Mouse (Mus musculus): ENCODE data around the gene Alyref. TPM values are rescaled to one million over a fixed set of nuclear protein-coding genes. Genes with fewer than 3 reads are reported as not detected.
A peak's percentile ranks its signal among the peaks of the same experiment; 100 is the strongest.

Gene Alyref
- polyA plus RNA-seq, 1 experiment: 588 TPM

DNA sequence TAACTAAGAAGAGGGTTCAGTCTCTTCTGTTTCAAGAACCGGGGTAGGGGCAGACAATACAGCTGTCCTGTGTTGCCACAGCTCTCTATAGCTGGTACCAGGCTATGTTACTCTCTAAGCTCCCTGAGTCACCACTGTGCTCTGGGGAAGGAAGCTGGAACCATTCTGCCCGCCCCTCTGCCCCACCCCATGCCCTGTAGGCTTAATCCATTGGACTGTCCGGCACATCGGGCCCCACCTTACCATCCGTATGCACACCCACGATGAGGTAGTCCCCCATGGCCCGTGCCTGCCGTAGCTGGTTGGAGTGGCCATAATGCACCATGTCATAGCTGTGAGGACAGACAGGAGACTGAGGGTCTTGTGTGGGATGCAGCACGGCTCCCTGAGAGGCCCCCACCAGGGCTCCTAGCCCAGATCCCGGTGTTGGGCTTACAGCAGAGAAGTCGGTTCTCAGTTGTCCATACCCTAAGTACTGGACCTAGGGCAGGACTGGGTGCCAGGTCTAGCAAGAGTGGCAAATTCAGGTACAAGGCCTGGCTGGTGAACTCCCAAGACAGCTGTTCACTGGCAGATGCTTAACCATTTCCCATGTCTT, 17.5 kb upstream of the Alyref start:
- no peak for TF ChIP-seq GATA1 (IDR thresholded peaks at IDR 0.05; ENCODE audit: low read length)

- no peak for TF ChIP-seq GATA1 (IDR thresholded peaks at IDR 0.05; ENCODE audit: low read length)
Observed at GRCm38 (mm10) chr11:120615167-120615566, 17.0 kb upstream of the Alyref start.

DNA sequence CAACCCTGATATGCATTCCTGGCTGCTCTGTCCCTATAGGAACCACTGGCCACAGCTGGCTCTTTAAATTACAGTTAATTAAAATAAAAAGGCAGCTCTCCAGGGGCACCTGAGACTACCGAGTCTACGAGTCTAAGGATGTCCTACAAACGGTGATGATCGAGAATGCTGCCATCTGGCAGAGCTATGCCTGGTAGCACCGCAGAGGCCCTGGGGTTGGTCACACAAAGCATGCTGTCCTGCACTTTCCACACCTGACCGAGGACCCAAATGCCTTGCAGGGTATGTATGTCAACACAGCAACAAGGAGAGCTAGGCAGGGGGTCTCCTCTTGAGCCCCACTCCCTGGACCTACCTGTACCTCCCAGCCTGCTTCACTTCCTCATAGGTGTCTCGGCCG, 15.8 kb upstream of the Alyref start:
- no peak for TF ChIP-seq GATA1 (IDR thresholded peaks at IDR 0.05; ENCODE audit: low read length)

DNA sequence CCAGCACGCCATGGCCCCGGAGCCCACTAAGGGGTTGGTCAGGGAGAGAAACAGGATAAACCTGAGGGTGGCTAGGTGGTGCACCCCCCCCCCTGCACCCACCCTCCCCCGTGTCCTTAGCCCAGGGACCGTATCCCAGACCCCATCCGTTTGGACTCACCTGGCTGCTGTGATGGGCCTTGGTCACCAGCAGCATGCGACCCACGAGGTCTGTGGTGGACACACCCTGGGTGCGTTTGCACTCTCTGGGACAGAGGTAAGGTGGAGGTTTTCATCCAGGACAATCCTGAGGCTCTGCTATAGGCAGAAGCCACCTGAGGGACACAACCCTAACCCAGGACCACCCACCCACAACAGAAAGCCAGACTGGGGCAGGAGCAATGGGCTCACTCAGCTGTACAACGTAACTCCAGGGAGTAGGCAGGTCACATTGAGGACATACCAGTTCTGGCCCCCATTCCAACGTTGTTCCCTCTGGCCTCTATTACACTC, 15.4 kb upstream of the Alyref start:
- TF ChIP-seq GATA1 (IDR thresholded peaks at IDR 0.05; ENCODE audit: low read length): no peak

GRCm38 (mm10) chr11:120612763-120613162, 14.6 kb upstream of the Alyref start:
- no peak for TF ChIP-seq GATA1 (IDR thresholded peaks at IDR 0.05; ENCODE audit: low read length)

DNA sequence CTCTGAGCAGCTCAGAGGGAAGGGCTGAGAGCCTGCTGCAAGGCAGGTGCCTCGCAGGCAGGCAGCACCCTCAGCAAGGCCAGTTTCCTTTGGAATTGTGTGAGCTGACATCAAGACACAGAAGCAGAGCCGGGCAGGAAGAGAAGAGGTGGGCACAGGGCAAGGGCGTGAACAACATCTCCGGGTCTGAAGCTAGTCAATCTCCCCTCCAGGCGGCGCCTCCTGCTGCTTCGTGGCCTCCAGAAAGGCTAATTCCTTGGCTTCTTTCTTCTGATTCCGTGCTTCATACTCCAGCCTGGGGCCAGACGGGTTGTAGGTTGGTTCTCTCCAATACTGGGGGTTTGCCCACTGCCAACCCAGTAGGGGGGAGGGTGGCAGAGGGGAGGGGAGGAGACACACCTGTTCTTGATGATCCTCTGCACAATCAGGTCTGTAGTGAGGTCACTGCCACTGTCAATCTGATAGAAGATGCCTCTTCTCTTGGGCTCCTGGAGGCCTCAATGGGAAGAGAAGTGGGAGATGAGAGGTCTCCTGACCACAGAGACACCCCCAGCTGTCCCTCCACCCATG, 12.4 kb upstream of the Alyref start:
- no peak for TF ChIP-seq GATA1 (IDR thresholded peaks at IDR 0.05; ENCODE audit: low read length)

GRCm38 (mm10) chr11:120609250-120609649, 11.1 kb upstream of the Alyref start:
- no peak for TF ChIP-seq GATA1 (IDR thresholded peaks at IDR 0.05; ENCODE audit: low read length)

DNA sequence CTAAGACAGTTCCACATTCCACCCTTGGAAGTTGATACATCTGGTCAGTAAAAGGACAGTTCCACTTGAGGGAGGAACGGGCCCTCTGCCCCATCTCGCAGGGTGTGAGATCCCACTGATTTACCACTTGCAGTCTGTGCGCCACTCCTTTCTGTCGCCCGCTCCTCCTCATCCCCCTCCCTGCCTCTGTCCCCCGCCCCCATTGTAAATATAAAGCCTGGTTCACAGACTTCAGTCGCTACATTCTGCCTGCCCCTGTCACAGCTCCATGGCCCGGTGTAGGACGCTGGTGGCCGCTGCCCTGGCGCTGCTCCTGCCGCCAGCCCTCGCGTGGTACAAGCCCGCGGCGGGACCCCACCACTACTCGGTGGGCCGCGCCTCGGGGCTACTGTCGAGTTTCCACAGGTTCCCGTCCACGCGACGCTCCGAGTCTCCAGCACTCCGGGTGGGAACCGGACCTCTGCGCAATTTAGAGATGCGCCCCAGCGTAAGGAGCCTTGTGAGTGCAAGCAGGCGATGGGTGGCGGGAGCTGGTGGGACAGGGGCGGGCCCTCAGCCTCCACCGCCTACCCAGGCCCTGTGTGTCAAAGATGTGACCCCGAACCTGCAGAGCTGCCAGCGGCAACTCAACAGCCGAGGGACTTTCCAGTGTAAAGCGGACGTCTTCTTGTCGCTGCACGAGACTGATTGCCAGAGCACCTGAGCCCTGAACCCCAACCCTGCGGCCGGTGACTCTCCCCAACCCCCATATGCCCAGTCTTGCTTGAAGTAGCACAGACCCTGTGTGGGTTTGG, 10.3 kb upstream of the Alyref start, which contains the start of gene Npb:
Gene Npb (plus strand): TSS at position 237 of the 794 bp plus-strand sequence.
- no peak for TF ChIP-seq GATA1 (IDR thresholded peaks at IDR 0.05; ENCODE audit: low read length)

GRCm38 (mm10) chr11:120606764-120607163, 8.6 kb upstream of the Alyref start:
- TF ChIP-seq GATA1 (IDR thresholded peaks at IDR 0.05; ENCODE audit: low read length): no peak

DNA sequence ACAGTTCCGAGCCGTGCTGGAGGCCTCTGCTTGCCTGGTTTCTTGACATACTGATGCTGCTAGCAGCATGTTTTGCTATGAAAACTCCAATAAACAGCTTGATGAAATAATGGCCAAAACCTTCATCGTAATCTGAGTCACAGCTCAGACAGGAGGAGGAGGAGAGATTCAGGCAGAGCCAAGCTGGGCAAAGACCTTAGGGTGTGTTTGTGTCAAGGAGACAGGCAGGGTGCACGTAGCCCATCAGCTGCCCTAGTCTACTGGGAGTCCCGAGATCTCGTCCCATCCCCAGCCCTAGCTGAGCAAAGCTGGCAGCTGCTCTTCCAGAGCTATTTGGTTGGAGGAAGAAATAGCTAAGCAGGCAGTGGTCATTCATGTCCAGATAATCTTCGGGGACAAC, 7.5 kb upstream of the Alyref start:
- TF ChIP-seq GATA1 (IDR thresholded peaks at IDR 0.05; ENCODE audit: low read length): no peak

DNA sequence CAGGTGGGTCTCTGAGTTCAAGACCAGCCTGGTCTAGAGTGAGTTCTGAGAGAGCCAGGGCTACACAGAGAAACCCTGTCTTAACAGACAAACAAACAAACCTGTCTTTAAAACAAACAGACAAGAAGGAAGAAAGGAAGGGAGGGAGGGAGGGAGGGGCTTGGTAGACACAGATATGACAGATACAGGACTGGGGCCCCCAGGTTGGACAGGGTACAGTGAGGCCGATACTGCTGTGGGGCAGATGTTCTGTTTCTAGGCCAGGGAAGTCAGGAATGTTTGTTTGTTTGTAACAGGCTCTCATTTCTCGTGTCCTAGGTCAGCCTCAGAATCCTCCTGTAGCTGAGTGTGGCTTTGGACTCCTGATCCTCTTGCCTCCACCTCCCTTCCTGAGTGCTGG, 5.4 kb upstream of the Alyref start:
- TF ChIP-seq GATA1 (IDR thresholded peaks at IDR 0.05; ENCODE audit: low read length): no peak

- TF ChIP-seq GATA1 (IDR thresholded peaks at IDR 0.05; ENCODE audit: low read length): no peak
Observed at GRCm38 (mm10) chr11:120600716-120601115, 2.6 kb upstream of the Alyref start.

DNA sequence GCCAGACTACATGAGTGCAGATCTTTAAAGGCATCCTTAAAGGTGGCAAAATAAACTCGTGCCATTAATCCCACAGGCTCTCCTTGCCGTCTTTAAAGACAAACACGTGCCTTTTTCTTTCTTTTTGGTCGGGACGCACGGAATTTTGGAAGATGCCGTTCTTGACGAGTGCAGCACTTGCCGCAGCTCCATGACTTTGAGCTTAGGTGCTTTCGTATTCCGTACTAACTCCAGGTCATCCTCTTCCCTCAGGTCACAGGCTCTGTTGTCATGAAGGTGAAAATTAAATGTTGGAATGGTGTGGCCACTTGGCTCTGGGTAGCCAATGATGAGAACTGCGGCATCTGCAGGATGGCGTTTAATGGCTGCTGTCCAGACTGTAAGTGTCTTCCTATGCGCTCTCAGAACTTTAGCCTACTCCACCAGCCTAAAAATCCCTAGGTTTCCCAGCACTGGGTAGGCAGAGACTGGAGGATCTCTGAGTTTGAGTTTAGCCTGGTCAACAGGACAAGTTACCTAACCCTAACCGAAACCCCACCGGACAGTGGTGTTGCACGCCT, 905 bp upstream of the Alyref start:
- TF ChIP-seq GATA1 (IDR thresholded peaks at IDR 0.05; ENCODE audit: low read length): no peak

GRCm38 (mm10) chr11:120597240-120598235, 627 bp downstream of the Alyref start:
- TF ChIP-seq GATA1 (IDR thresholded peaks at IDR 0.05; ENCODE audit: low read length): no peak

- peak; percentile 35 for TF ChIP-seq GATA1 (IDR thresholded peaks at IDR 0.05; ENCODE audit: low read length)
Observed at GRCm38 (mm10) chr11:120588531-120588930, 9.6 kb downstream of the Alyref start.
